12 mouse cellular contexts compared by ENCODE assay signal in genomic region chr9:96442081-96442480, GRCm38 (mm10). TPM values are rescaled to one million over a fixed set of nuclear protein-coding genes. Genes with fewer than 3 reads are reported as not detected.
DNase-seq lines count a peak whose midpoint lies in the region; ATAC-seq and TF ChIP-seq lines count a peak whose summit lies in the region.
"Had no signal": no experiment of that assay in that cellular context is flagged by ENCODE, and none has a peak within 500 bp of the region (broad histone marks: within the 10 kb centered on the region; RNA-seq: fewer than 3 reads in every experiment).

No protein-coding gene starts in this region.

- no peak for TF ChIP-seq CTCF in gastrocnemius, adult 2 months (IDR thresholded peaks at IDR 0.05)

- 0 out of 2 replicates have a peak, but pooled peaks cover 2% of the 10 kb centered on the region for H3K27me3 ChIP-seq in embryonic facial prominence, embryonic 13.5 days

- WGBS in embryonic facial prominence, embryonic 13.5 days: 27% methylated on average over 10 of the region's 10 CpGs

- H3K4me1 ChIP-seq in embryonic facial prominence, embryonic 13.5 days: peaks cover 20% of the 10 kb centered on the region

- H3K27ac ChIP-seq in gastrocnemius, adult 2 months: no peak overlapping the region
- H3K27ac ChIP-seq in embryonic facial prominence, embryonic 13.5 days: no peak overlapping the region
- H3K27ac ChIP-seq: heart, embryonic 10.5 days; hindbrain, embryonic 12.5 days; liver, embryonic 15.5 days had no signal

- 0 out of 2 replicates have a peak overlapping the region, but pooled peaks have one; percentile 11 for H3K4me2 ChIP-seq in embryonic facial prominence, embryonic 13.5 days
- H3K4me2 ChIP-seq: hindbrain, embryonic 12.5 days; liver, embryonic 15.5 days had no signal

- intact Hi-C loops in gastrocnemius, adult 2 months (cut with DNase I): no loop called here
- intact Hi-C loops in gastrocnemius, postnatal 14 days (cut with DNase I; ENCODE audit: low total_unique reads): no loop called here

- H3K9ac ChIP-seq in embryonic facial prominence, embryonic 13.5 days: no peak overlapping the region
- H3K9ac ChIP-seq: hindbrain, embryonic 12.5 days; liver, embryonic 15.5 days had no signal

- H3K4me3 ChIP-seq in gastrocnemius, adult 2 months: peak overlapping the region; percentile 49
- no peak overlapping the region for H3K4me3 ChIP-seq in embryonic facial prominence, embryonic 13.5 days
- H3K4me3 ChIP-seq: heart, embryonic 10.5 days; hindbrain, embryonic 12.5 days; liver, embryonic 15.5 days had no signal

- no peak for ATAC-seq in embryonic facial prominence, embryonic 13.5 days (ENCODE audit: insufficient number of reproducible peaks, insufficient read depth, low FRiP score, low TSS enrichment, low read depth)

- no peak for DNase-seq in gastrocnemius, adult 2 months
- DNase-seq in gastrocnemius, postnatal 14 days: no peak
- peak; percentile 47 for DNase-seq in CD4-positive helper T cell, adult 2 months (ENCODE audit: low read depth, low spot score)
- DNase-seq in retina, embryonic 14.5 days (ENCODE audit: low spot score): peak; percentile 49
- no peak for DNase-seq in layer of hippocampus, postnatal 36 days
- DNase-seq in gastrocnemius, postnatal 4 days (ENCODE audit: low spot score in 2 of 2): no peak
- DNase-seq: kidney, postnatal 25 days; right cerebral cortex, postnatal 14 days had no signal

- no peaks in the 10 kb centered on the region for H3K36me3 ChIP-seq in embryonic facial prominence, embryonic 13.5 days
- H3K36me3 ChIP-seq: heart, embryonic 10.5 days; hindbrain, embryonic 12.5 days; liver, embryonic 15.5 days had no signal

- H3K9me3 ChIP-seq in embryonic facial prominence, embryonic 13.5 days: no peaks in the 10 kb centered on the region
- H3K9me3 ChIP-seq: heart, embryonic 10.5 days; hindbrain, embryonic 12.5 days; liver, embryonic 15.5 days had no signal

RNA-seq across cellular contexts. Expression of gene Rnf7, which starts 36.4 kb away (rescaled TPM):
- 10 to 100 TPM; 67.3 to 80.3 TPM for total RNA-seq in gastrocnemius, adult 2 months (2021)
- total RNA-seq in gastrocnemius, postnatal 14 days (2021): 10 to 100 TPM; 72.1 to 77.0 TPM
- polyA plus RNA-seq in embryonic facial prominence, embryonic 13.5 days (2015; fragmentation: Nextera tagmentation; extraction: Ambion mirVana): 233 and 242 TPM in 2 replicates
- total RNA-seq in layer of hippocampus, postnatal 36 days (2021): 10 to 100 TPM; 56.9 to 73.0 TPM
- total RNA-seq in gastrocnemius, postnatal 4 days (2021): 10 to 100 TPM; 87.3 to 91.2 TPM

Comparison
In these comparisons a context has a peak if more than half of its experiments do, and no peak if none do; other contexts are left out.
1. DNase-seq: peak in CD4-positive helper T cell, adult 2 months (single experiment) and retina, embryonic 14.5 days (single experiment); none in gastrocnemius, adult 2 months (single experiment), gastrocnemius, postnatal 14 days (single experiment), layer of hippocampus, postnatal 36 days (0 of 2) and gastrocnemius, postnatal 4 days (0 of 2).